Mouse (Mus musculus) olfactory bulb, adult 2 months (tissue): ENCODE measurements around the gene Srd5a2.

Experiments used
- CTCF ChIP-seq: fragments of 200-500 bp; IDR thresholded peaks from 2 replicates; pipeline ENCODE4 v1.5.1; 2012; ENCODE audit warnings: low read depth, mild to moderate bottlenecking, low read length, moderate library complexity; ENCODE audit not compliant: insufficient read depth
- POLR2A ChIP-seq: fragments of 200-500 bp; IDR thresholded peaks from 2 replicates; pipeline ENCODE4 v1.6.1; 2012; ENCODE audit warnings: mild to moderate bottlenecking, low read depth, low read length, moderate library complexity; ENCODE audit not compliant: insufficient read depth

DNA sequence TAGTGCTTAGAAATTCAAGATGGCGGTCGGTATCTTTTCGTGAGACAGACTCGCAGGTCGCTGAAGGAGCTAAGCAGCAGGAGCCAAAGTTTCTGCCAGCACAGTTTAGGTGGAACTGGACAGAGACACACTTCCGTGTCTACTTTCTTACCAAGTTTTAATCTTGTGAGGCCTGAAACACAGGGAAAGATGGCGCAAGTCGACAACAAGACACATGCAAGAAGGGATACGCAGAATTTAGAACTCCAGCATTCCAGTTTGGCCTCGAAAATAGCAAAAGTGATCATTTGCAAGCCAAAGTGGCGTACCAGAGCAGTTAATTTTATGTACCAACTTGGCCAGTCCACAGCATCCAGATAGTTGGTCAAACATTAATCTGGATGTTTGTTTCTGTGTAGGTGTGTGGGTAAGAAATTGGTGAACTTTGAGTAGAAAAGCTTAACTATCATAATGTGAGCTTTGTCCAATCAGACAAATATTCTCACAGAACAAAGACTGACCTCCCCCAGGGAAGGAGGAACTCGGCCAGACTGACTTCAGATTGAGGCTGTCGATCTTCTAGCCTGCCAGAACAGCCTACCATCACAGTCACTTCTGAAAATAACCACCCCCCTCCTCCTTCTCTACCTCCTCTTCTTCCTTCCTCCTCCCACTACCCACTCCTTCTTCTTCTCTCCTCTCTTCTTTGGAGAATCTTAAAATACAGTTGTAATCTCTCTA lies 31.2 kb upstream of the Srd5a2 start:
- TF ChIP-seq POLR2A (no peak), CTCF (no peak)
